Mouse (Mus musculus) G1E-ER4 (cell line): Measurements from ENCODE around the gene Slc26a11. TPM values are rescaled to one million over a fixed set of nuclear protein-coding genes. Genes with fewer than 3 reads are reported as not detected.

Source experiments
- GATA1 ChIP-seq: IDR thresholded peaks from one replicate; pipeline ENCODE4 v1.8.0; 2012; ENCODE audit warnings: low read length, inconsistent platforms
- polyA plus RNA-seq: library from polyadenylated mRNA; stranded (reverse); fragments of >175 nt; gene quantifications from 2 replicates; pipeline ENCODE4 v1.2.3, GENCODE M21; 2012

The Slc26a11 gene
- polyA plus RNA-seq, 1 experiment = 2.7 TPM

- TF ChIP-seq GATA1 = no peak
Observed at GRCm38 (mm10) chr11:119390271-119391231, 35.2 kb downstream of the Slc26a11 start.

- TF ChIP-seq GATA1 = no peak
Observed at GRCm38 (mm10) chr11:119391386-119392000, 36.1 kb downstream of the Slc26a11 start.

GRCm38 (mm10) chr11:119392001-119392614 lies 36.8 kb downstream of the Slc26a11 start:
- no peak for TF ChIP-seq GATA1

- no peak for TF ChIP-seq GATA1
Observed at GRCm38 (mm10) chr11:119392800-119393482, 37.6 kb downstream of the Slc26a11 start, which contains the start of gene Rnf213. Gene Rnf213, plus strand, starts transcription at chr11:119393100.

- TF ChIP-seq GATA1 = no peak
Observed at GRCm38 (mm10) chr11:119393483-119393804, 38.1 kb downstream of the Slc26a11 start.

- no peak for TF ChIP-seq GATA1
Observed at GRCm38 (mm10) chr11:119394210-119394609, 38.9 kb downstream of the Slc26a11 start.

GRCm38 (mm10) chr11:119395394-119395793 lies 40.0 kb downstream of the Slc26a11 start:
- TF ChIP-seq GATA1 = no peak

GRCm38 (mm10) chr11:119395931-119396330 lies 40.6 kb downstream of the Slc26a11 start:
- no peak for TF ChIP-seq GATA1

- TF ChIP-seq GATA1 = no peak
Observed at GRCm38 (mm10) chr11:119396461-119396860, 41.1 kb downstream of the Slc26a11 start.

GRCm38 (mm10) chr11:119402501-119403160 lies 47.3 kb downstream of the Slc26a11 start:
- TF ChIP-seq GATA1 = no peak

GRCm38 (mm10) chr11:119404627-119405026 lies 49.3 kb downstream of the Slc26a11 start:
- no peak for TF ChIP-seq GATA1

GRCm38 (mm10) chr11:119407381-119407780 lies 52.0 kb downstream of the Slc26a11 start:
- no peak for TF ChIP-seq GATA1

- TF ChIP-seq GATA1 = no peak
Observed at GRCm38 (mm10) chr11:119407977-119408376, 52.6 kb downstream of the Slc26a11 start.

- TF ChIP-seq GATA1 = no peak
Observed at GRCm38 (mm10) chr11:119419327-119420118, 64.2 kb downstream of the Slc26a11 start.

GRCm38 (mm10) chr11:119420426-119420825 lies 65.1 kb downstream of the Slc26a11 start:
- TF ChIP-seq GATA1 = no peak
